Mouse (Mus musculus) gastrocnemius, postnatal 10 days (tissue): ENCODE data around the gene Tmem91. TPM values are rescaled to one million over a fixed set of nuclear protein-coding genes. Genes with fewer than 3 reads are reported as not detected.
"Not testable (repeated sequence)": the region's sequence is repeated elsewhere in the genome, so short reads cannot be mapped to it uniquely, and the experiment has no call there.

Experiments
- DNase-seq: peaks from one replicate; pipeline ENCODE4 v3.0.0; 2021; ENCODE audit warnings: mixed read lengths
- long read RNA-seq, 2 experiments: library from polyadenylated mRNA; stranded (forward); transcript quantifications; one replicate each; pipeline ENCODE4 v2.0.0; 2021
- total RNA-seq, 2 experiments: library from RNA; stranded (reverse); gene quantifications; 2 replicates each; pipeline ENCODE4 v1.2.3; 2021

The Tmem91 gene
- total RNA-seq: under 1 TPM; 0.45 to 0.47 TPM
- long read RNA-seq, experiment 1, partial matches to known transcripts: 0 of 2 reads
- long read RNA-seq, experiment 1, other reads (novel, unspliced or antisense): 2 of 2 reads
- long read RNA-seq, experiment 2: 0 reads

GRCm38 (mm10) chr7:25674719-25675300 lies at the start of gene Tmem91:
Tmem91 (minus strand) TSS chr7:25675166.
- no peak for DNase-seq

GRCm38 (mm10) chr7:25721776-25722175 lies 46.8 kb upstream of the Tmem91 start:
- not testable (repeated sequence) for DNase-seq

- no peak for DNase-seq
These were observed 45.8 kb upstream of the Tmem91 start for GRCm38 (mm10) chr7:25720760-25721159.

GRCm38 (mm10) chr7:25719761-25720610 lies 45.0 kb upstream of the Tmem91 start:
- peak; percentile 81 for DNase-seq

- DNase-seq: peak; percentile 88
These were observed 43.9 kb upstream of the Tmem91 start, which contains the start of gene Ccdc97 for GRCm38 (mm10) chr7:25718788-25719417. Ccdc97 (minus strand) TSS chr7:25719088.

- no peak for DNase-seq
These were observed 42.5 kb upstream of the Tmem91 start for GRCm38 (mm10) chr7:25717478-25717877.

GRCm38 (mm10) chr7:25715731-25716271 lies 40.8 kb upstream of the Tmem91 start:
- no peak for DNase-seq

GRCm38 (mm10) chr7:25714581-25714980 lies 39.6 kb upstream of the Tmem91 start:
- DNase-seq: no peak

- no peak for DNase-seq
These were observed 37.8 kb upstream of the Tmem91 start for GRCm38 (mm10) chr7:25712801-25713200.

- peak; percentile 39 for DNase-seq
These were observed 36.8 kb upstream of the Tmem91 start for GRCm38 (mm10) chr7:25711731-25712197.

GRCm38 (mm10) chr7:25711165-25711564 lies 36.2 kb upstream of the Tmem91 start:
- no peak for DNase-seq

GRCm38 (mm10) chr7:25710519-25711130 lies 35.7 kb upstream of the Tmem91 start:
- no peak for DNase-seq

GRCm38 (mm10) chr7:25709961-25710360 lies 35.0 kb upstream of the Tmem91 start:
- DNase-seq: peak; percentile 48

GRCm38 (mm10) chr7:25707581-25708292 lies 32.8 kb upstream of the Tmem91 start:
- DNase-seq: no peak

- no peak for DNase-seq
These were observed 31.7 kb upstream of the Tmem91 start for GRCm38 (mm10) chr7:25706578-25707170.

GRCm38 (mm10) chr7:25705801-25706251 lies 30.9 kb upstream of the Tmem91 start:
- DNase-seq: no peak

- no peak for DNase-seq
These were observed 29.9 kb upstream of the Tmem91 start for GRCm38 (mm10) chr7:25704716-25705364.

GRCm38 (mm10) chr7:25703793-25704494 lies 29.0 kb upstream of the Tmem91 start:
- DNase-seq: no peak

- no peak for DNase-seq
These were observed 27.4 kb upstream of the Tmem91 start for GRCm38 (mm10) chr7:25702350-25702749.

GRCm38 (mm10) chr7:25700732-25701131 lies 25.8 kb upstream of the Tmem91 start:
- no peak for DNase-seq
